Mouse (Mus musculus) spleen, embryonic (tissue): Measurements from ENCODE around the gene Ccdc28a.

Experiments used
- CTCF ChIA-PET: fragments of 350-600 bp; sonication (Branson Sonifier 250); formaldehyde crosslinking; loops from one replicate; lab custom pipeline; 2022; lab: Charles Lee

The Ccdc28a gene

DNA sequence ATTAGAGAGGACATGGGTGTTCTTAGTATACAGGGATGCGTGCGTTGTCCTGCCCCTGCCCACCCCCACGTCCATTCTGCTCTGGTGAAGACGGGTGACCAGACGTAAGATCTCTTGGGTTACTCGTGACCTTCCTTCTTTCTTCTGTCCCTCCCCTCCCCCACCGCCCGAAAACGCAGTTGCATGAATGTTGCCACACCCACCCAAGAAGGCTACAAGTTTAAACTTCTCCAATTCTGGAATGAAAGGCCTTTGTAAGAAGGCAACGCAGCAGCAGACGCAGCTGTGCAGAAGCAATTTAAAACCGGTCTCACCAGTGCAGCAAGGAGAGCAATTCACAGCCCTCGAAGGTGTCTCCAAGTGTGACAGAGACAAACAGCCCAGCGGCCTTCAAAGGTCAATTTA, 40.1 kb downstream of the Ccdc28a start:
- CTCF ChIA-PET: no interaction called here

DNA sequence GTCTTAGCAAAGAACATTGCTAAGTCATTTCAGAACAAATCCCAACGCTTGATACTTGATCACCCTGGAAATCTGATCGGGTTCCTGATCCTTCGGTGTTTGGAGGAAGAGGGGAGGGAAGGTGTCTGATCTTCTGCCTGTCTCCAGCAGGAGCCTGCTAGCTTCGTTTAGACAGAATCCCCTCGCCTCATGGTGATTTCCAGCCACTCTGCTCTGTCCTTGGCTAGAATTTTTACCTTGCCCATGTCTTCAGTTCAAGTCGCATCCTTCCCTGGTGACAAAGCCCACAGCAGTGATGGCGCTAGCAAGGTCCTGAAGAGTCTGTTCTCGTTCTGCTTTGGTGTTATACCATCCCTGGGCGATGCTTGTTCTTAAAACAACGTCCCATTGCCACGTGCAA, 40.6 kb downstream of the Ccdc28a start:
- CTCF ChIA-PET: no interaction called here

DNA sequence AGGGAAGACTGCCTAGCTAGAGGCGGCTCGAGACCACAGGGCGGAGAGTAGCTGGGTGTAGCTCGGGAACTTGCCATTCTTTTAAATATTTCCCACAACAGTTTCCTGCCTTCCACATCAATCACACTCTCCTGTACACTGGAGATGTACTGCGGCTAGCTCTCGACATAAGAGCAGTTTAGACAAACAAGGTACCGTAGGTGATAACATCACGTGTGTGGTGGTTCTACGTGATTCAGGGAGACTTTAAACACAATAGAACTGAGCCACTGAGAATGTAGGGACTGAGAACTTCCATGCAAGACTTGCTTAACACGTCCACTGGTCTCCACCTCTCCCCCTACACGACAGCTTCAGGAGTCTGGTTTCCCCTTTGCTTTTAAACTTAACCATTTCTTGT, 41.6 kb downstream of the Ccdc28a start:
- CTCF ChIA-PET: no interaction called here

DNA sequence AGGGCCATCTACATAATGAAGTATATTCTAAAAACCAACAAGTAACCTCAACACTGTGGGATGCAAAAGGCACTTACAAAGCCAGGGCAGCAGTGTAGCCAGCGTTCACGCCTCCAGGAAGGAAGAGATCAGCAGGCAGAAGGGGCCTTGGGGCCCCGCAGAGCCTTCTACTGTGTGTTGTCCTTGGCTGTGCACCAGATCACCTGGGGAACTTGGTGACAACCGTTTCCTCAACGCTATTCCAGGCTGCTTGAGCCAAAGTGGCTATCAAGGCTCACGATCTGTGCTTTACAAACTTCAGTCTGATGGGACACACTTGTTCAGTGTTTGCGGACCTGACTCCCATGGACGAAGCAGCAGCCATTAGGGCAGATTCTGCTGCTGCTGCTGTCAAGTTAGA, 43.1 kb downstream of the Ccdc28a start:
- CTCF ChIA-PET: no interaction called here

DNA sequence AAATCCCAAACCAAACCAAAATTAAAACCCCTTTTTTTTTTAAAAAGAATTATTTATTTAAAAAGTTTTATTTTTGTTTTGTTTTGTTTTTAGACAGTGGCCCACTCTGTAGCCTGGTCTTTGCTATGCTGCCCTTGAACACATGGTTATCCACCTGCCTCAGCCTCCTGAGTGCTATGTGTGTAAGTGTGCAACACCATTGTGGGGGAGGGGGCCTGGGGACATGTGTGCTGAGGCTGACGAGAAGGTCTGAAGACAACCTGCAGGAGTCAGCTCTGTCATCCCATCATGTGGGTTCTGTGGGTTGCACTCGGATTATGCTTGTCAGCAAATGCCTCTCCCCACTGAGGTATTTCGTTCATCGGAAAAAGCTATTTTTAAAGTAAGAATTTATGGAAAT, 45.3 kb downstream of the Ccdc28a start:
- CTCF ChIA-PET: interaction anchor here (0.6 kb wide), 2 partner anchors 85 to 158 kb away, joined by 3 to 17 read pairs; no protein-coding TSS in a partner anchor

DNA sequence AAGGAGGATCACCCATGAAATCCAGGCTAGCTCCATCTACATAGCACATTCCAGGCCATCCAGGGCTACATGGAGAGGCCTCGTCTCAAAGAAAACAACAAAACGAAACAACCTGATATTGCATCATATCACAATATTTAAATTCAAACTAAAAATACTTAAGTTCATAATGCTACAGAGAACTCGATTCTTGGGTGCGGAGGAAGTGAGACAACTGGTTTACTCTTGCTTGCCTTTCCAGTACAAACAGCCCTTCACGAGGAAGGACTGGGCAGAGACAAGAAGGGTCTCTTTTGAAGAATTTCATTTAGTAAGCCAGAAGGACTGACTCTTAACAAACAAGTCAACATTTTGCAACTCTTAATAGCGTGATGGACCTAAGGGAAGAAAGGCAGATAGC, 46.2 kb downstream of the Ccdc28a start:
- CTCF ChIA-PET: no interaction called here

DNA sequence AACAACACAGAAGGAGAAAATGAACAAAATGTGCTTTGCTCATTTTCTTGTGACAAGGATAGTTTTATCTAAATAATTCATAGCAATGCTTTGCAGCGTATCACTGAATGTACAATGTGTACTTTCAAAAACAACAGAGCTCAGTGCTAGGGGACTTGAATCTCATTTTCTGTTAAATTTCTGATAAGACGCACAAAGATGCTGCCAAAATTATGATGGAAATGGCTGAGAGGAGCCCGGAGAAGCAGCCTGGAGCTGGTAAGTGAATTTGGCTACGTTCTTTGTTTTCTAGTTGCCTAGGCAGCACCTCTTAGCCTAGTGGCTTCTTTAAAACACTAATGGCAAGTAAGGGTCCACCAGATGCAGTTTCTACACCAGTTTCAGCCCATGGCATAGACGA, 52.6 kb downstream of the Ccdc28a start:
- CTCF ChIA-PET: no interaction called here

DNA sequence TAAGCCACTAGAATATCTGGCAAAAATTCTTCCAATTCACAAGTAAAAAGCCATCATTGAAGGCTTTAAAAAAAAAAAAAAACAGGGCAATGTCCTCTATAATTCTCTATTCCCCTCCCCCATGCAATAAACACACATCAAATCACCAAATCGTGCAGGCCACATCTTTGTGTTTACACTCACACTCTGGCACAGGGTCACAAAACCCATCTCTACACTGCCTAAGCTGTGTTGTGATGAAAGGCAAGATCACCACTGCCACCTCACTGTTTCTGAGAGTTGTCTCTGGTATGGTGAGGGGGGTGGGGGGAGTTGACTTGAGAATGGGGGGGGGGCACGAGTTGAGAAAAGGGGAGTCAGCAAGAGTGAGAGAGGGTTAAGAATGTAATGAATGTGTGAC, 57.5 kb downstream of the Ccdc28a start:
- CTCF ChIA-PET: no interaction called here

DNA sequence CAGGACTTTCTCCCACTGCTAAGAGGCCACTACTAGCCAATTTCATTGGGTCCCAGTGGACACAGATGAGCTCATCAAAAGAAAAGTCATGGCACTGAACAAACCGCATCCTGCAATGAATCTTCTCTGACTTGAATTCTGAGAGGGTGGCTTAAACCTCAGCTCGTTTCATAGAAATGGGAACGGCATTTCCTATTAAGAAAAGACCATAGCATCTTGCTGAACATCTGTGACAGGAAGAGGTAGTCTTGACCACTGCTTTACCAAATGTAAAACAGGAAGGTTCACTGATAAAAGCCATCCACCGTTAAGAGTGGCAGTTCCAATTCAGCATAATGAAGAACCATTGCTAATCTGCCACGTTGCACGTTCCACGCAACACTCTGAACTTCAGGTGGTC, 58.1 kb downstream of the Ccdc28a start:
- CTCF ChIA-PET: no interaction called here

DNA sequence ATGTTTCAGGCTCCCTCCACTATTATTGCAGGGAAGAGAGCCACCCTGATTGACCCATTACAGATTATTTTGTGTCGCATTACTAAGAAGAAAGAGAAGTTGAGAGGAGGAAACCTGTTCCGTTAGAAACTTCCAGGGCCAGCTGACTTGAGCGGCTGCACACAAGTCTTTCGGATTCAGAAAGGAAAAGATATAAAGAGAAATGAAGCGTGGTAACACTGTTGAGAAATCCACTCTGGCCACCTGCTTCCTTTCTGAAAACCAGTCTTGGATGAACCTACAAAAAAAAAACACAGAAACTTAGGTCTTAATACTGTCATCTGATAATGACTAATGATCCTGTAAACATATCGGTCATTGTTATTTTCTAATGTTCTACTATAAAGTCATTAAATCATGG, 59.7 kb downstream of the Ccdc28a start:
- CTCF ChIA-PET: no interaction called here
